Mouse (Mus musculus) testis, adult 2 months (tissue): ENCODE measurements at regions not wholly inside any gene's neighbourhood (a gene's known extent, or its start where the extent isn't known, plus 50 kb on each side); places are given as distances from the start of the nearest gene placed in this dataset.
A peak's percentile ranks its signal among the peaks of the same experiment; 100 is the strongest.

Experiments used
- H3K27ac ChIP-seq: fragments of 200-500 bp; 2 replicates; pipeline ENCODE4 v1.5.1; 2012; ENCODE audit warnings: low read depth, low read length; ENCODE audit not compliant: control insufficient read depth, insufficient read depth
- H3K27me3 ChIP-seq: fragments of 200-500 bp; 2 replicates; pipeline ENCODE4 v1.6.1; 2012; ENCODE audit warnings: mild to moderate bottlenecking, low read length, moderate library complexity; ENCODE audit not compliant: control insufficient read depth, insufficient read depth
- H3K36me3 ChIP-seq: fragments of 200-500 bp; 2 replicates; pipeline ENCODE4 v1.6.1; 2012; ENCODE audit warnings: mild to moderate bottlenecking, low read length; ENCODE audit not compliant: control insufficient read depth, insufficient read depth
- H3K4me1 ChIP-seq: fragments of 200-500 bp; 2 replicates; pipeline ENCODE4 v1.6.1; 2012; ENCODE audit warnings: low read length; ENCODE audit not compliant: control insufficient read depth, insufficient read depth
- H3K4me3 ChIP-seq: fragments of 200-500 bp; 2 replicates; pipeline ENCODE4 v1.5.1; 2012; ENCODE audit warnings: low read depth, mild to moderate bottlenecking, low read length, moderate library complexity, mixed read lengths; ENCODE audit not compliant: control insufficient read depth
- CTCF ChIP-seq: fragments of 200-500 bp; IDR thresholded peaks from 2 replicates; pipeline ENCODE4 v1.5.1; 2012; ENCODE audit warnings: low read depth, mild to moderate bottlenecking, inconsistent platforms, low read length, moderate library complexity; ENCODE audit not compliant: control insufficient read depth, insufficient read depth, insufficient replicate concordance
- POLR2A ChIP-seq: fragments of 200-500 bp; IDR thresholded peaks from 2 replicates; pipeline ENCODE4 v1.6.1; 2012; ENCODE audit warnings: low read depth, mild to moderate bottlenecking, inconsistent platforms, low read length, moderate library complexity; ENCODE audit not compliant: control insufficient read depth

DNA sequence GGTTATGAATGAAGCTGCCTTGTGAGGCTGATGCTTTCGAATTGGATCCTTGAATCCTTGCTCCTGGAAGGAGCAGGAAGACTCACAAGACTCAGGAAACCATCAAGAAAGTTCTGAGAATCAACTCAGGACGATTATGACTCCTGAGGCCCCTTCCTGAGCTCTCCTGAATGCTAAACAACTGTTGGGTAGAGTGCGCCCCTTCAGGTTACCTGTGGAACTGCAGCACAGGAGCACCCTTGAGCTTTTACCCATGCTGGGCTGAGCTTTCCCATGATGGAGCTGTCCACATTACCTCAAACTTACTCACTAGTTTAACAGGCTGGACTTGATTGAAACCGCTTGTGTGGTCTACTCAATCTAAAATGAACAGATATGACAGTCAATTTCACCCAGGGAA lies 553.3 kb downstream of the Jrkl start:
- Histone ChIP-seq H3K4me1 (no peaks in the 10 kb centered on the region), H3K36me3 (no peaks in the 10 kb centered on the region), H3K27me3 (no peaks in the 10 kb centered on the region), H3K4me3 (no peak overlapping the region), H3K27ac (no peak overlapping the region)
- peak; percentile 88 for TF ChIP-seq CTCF
- TF ChIP-seq POLR2A: no peak

DNA sequence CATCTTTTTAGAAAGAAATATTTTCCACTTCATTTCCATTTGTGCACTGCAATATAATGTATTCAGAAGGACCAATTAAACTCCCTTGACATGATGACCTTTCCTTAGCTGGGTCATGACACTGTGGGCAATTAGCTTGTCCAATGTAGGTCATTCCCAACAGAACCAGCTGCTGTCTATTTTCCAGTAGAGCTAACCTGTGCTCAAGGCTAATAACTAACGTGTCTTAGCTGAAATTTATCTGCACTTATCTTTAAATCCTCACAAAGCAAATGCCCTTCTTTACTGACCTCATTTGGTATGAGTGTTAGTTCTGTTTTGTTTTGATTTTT lies 554.7 kb downstream of the Jrkl start:
- no peaks in the 10 kb centered on the region for H3K4me1 ChIP-seq
- H3K27me3 ChIP-seq: no peaks in the 10 kb centered on the region
- H3K27ac ChIP-seq: no peak overlapping the region
- TF ChIP-seq POLR2A: no peak
- TF ChIP-seq CTCF: no peak
- no peaks in the 10 kb centered on the region for H3K36me3 ChIP-seq
- H3K4me3 ChIP-seq: no peak overlapping the region

DNA sequence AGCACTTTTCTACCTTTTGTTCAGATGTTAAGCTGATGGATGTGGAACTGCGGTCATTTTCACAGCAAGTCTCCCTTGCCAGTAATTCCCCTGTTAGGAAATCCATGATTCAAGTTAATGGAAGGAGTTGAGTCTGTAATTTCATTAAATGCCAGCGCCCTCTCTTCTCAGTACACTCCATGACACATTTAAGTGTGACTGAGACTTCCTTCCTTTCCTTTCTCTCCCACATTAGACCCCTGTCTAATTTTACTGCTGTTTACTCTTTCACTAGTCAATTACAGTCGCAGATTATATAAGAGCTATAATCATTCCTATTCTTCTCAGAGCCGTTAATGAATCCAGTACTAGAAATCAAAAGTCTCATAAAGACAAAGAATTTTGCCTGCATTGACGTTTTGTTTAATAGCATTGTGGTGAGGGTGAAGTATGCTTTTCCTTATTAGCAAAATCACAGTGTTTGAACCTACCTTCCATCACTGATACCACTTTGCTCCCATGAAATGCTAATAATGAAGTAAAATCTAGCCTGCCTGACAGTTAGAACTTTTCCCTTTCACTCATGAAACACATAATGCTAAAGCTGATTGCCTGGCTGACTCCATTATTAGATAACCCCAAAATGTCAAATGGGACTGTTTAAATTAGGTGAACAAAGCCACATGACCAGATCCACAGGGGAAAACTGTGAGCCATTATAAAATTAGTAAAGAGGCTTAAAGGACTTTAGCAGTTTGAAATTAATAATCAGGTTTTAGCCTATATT lies 555.3 kb downstream of the Jrkl start:
- TF ChIP-seq POLR2A: no peak
- no peak for TF ChIP-seq CTCF
- no peaks in the 10 kb centered on the region for H3K36me3 ChIP-seq
- no peaks in the 10 kb centered on the region for H3K27me3 ChIP-seq
- H3K4me1 ChIP-seq: no peaks in the 10 kb centered on the region
- no peak overlapping the region for H3K27ac ChIP-seq
- H3K4me3 ChIP-seq: no peak overlapping the region
